ENCODE assay signal across 15 mouse cellular contexts in genomic region chr8:91355301-91355905, GRCm38 (mm10). TPM values are rescaled to one million over a fixed set of nuclear protein-coding genes. Genes with fewer than 3 reads are reported as not detected.
DNase-seq lines count a peak whose midpoint lies in the region; ATAC-seq and TF ChIP-seq lines count a peak whose summit lies in the region.
"Had no signal": no experiment of that assay in that cellular context is flagged by ENCODE, and none has a peak within 500 bp of the region (broad histone marks: within the 10 kb centered on the region; RNA-seq: fewer than 3 reads in every experiment).

No protein-coding gene starts in this region.

- POLR2A ChIA-PET in Patski (lab: Charles Lee): no interaction called here

- no peak for TF ChIP-seq CTCF in Patski (IDR thresholded peaks at IDR 0.05)

- H3K4me3 ChIP-seq in forebrain, embryonic 12.5 days (replicated peaks): no peak overlapping the region
- H3K4me3 ChIP-seq in hindbrain, embryonic 15.5 days: no peak overlapping the region
- H3K4me3 ChIP-seq in midbrain, embryonic 14.5 days (replicated peaks; ENCODE audit: low read depth, low read length): no peak overlapping the region
- H3K4me3 ChIP-seq: embryonic facial prominence, embryonic 12.5 days; liver, embryonic 12.5 days had no signal

- peak overlapping the region; percentile 43 for H3K27ac ChIP-seq in forebrain, embryonic 12.5 days
- H3K27ac ChIP-seq in hindbrain, embryonic 15.5 days (replicated peaks): peak overlapping the region; percentile 23
- H3K27ac ChIP-seq in midbrain, embryonic 14.5 days (replicated peaks; ENCODE audit: low read depth, low read length): peak overlapping the region; percentile 74
- H3K27ac ChIP-seq: embryonic facial prominence, embryonic 12.5 days; liver, embryonic 12.5 days had no signal

- H3K9me3 ChIP-seq in forebrain, embryonic 12.5 days: no peaks in the 10 kb centered on the region
- no peaks in the 10 kb centered on the region for H3K9me3 ChIP-seq in hindbrain, embryonic 15.5 days
- H3K9me3 ChIP-seq in midbrain, embryonic 14.5 days (ENCODE audit: control insufficient read depth, low read length): no peaks in the 10 kb centered on the region
- H3K9me3 ChIP-seq: embryonic facial prominence, embryonic 12.5 days; liver, embryonic 12.5 days had no signal

- no peak overlapping the region for H3K9ac ChIP-seq in forebrain, embryonic 12.5 days
- no peak overlapping the region for H3K9ac ChIP-seq in hindbrain, embryonic 15.5 days
- H3K9ac ChIP-seq in midbrain, embryonic 14.5 days (replicated peaks; ENCODE audit: low read length): peak overlapping the region; percentile 27; the same call in 1 of the 2 replicates
- H3K9ac ChIP-seq: embryonic facial prominence, embryonic 12.5 days; liver, embryonic 12.5 days had no signal

- no peaks in the 10 kb centered on the region for H3K27me3 ChIP-seq in Patski
- H3K27me3 ChIP-seq in forebrain, embryonic 12.5 days: peaks cover 18% of the 10 kb centered on the region
- no peaks in the 10 kb centered on the region for H3K27me3 ChIP-seq in hindbrain, embryonic 15.5 days
- H3K27me3 ChIP-seq in midbrain, embryonic 14.5 days (ENCODE audit: control insufficient read depth, insufficient read depth, low read length): no peaks in the 10 kb centered on the region
- H3K27me3 ChIP-seq: CH12.LX; embryonic facial prominence, embryonic 12.5 days; liver, embryonic 12.5 days had no signal

- CTCF ChIA-PET in Patski (lab: Charles Lee): interaction anchor here (1.0 to 1.8 kb wide), 2 partner anchors 9 to 17 kb away, joined by 3 to 8 read pairs; no protein-coding TSS in a partner anchor

- H3K4me1 ChIP-seq in forebrain, embryonic 12.5 days: peaks cover 25% of the 10 kb centered on the region
- peaks cover 37% of the 10 kb centered on the region for H3K4me1 ChIP-seq in hindbrain, embryonic 15.5 days (replicated peaks)
- peaks cover 21% of the 10 kb centered on the region for H3K4me1 ChIP-seq in midbrain, embryonic 14.5 days (ENCODE audit: control insufficient read depth, insufficient read depth, low read length)

- peak; percentile 18 for ATAC-seq in Patski
- peak; percentile 60 for ATAC-seq in forebrain, embryonic 12.5 days (ENCODE audit: low FRiP score)
- peak; percentile 12; the same call in 1 of the 2 replicates for ATAC-seq in hindbrain, embryonic 15.5 days (ENCODE audit: low FRiP score, low read depth)
- peak; percentile 55; the same call in 1 of the 2 replicates for ATAC-seq in midbrain, embryonic 14.5 days (ENCODE audit: low FRiP score, low TSS enrichment)
- ATAC-seq: liver, embryonic 12.5 days had no signal

- no peaks in the 10 kb centered on the region; the same call in 1 of the 2 replicates for H3K36me3 ChIP-seq in forebrain, embryonic 12.5 days (replicated peaks)
- H3K36me3 ChIP-seq in hindbrain, embryonic 15.5 days: no peaks in the 10 kb centered on the region
- no peaks in the 10 kb centered on the region for H3K36me3 ChIP-seq in midbrain, embryonic 14.5 days (ENCODE audit: control insufficient read depth, insufficient read depth, low read length)
- H3K36me3 ChIP-seq: embryonic facial prominence, embryonic 12.5 days had no signal

- 54% methylated on average over 10 of the region's 10 CpGs for WGBS in forebrain, embryonic 12.5 days
- WGBS in hindbrain, embryonic 15.5 days: 24% methylated on average over 10 of the region's 10 CpGs
- WGBS in midbrain, embryonic 14.5 days: 28% methylated on average over 10 of the region's 10 CpGs

- DNase-seq in Patski (ENCODE audit: low read depth, low spot score): no peak
- DNase-seq in midbrain, embryonic 14.5 days: peak; percentile 57
- DNase-seq in thymus, postnatal 10 days (ENCODE audit: low spot score in 2 of 2): no peak
- no peak for DNase-seq in cerebellum, adult 11-12 months
- DNase-seq in frontal cortex, postnatal 36 days (ENCODE audit: low spot score in 2 of 2): no peak
- DNase-seq: adrenal gland, adult 2 months; cerebellum, postnatal 14 days; heart, postnatal 10 days; layer of hippocampus, adult 9-11 months; right cerebral cortex, postnatal 4 days had no signal

- H3K4me2 ChIP-seq in forebrain, embryonic 12.5 days: peak overlapping the region; percentile 4; the same call in 1 of the 2 replicates
- H3K4me2 ChIP-seq in hindbrain, embryonic 15.5 days: peak overlapping the region; percentile 10; the same call in 1 of the 2 replicates
- H3K4me2 ChIP-seq in midbrain, embryonic 14.5 days (ENCODE audit: low read length): peak overlapping the region; percentile 43
- H3K4me2 ChIP-seq: embryonic facial prominence, embryonic 12.5 days; liver, embryonic 12.5 days had no signal

- in situ Hi-C loops in Patski (cut with MboI; ENCODE audit: low pct_unique_long_range_greater_than_20kb): no loop called here

RNA-seq across cellular contexts. Expression of gene Fto, which starts 42.1 kb away (rescaled TPM):
- polyA plus RNA-seq in Patski (2021): 63.7 TPM
- 105 and 111 TPM in 2 replicates for polyA plus RNA-seq in forebrain, embryonic 12.5 days (2016; fragmentation: Nextera tagmentation; extraction: Ambion mirVana)
- 138 and 158 TPM in 2 replicates for polyA plus RNA-seq in hindbrain, embryonic 15.5 days (2015; fragmentation: Nextera tagmentation; extraction: Ambion mirVana)
- polyA plus RNA-seq in midbrain, embryonic 14.5 days (2014; fragmentation: Nextera tagmentation; extraction: Ambion mirVana): 105 and 161 TPM in 2 replicates

RNA-seq across cellular contexts. Expression of gene Rpgrip1l, which starts 42.3 kb away (rescaled TPM):
- 15.4 TPM for polyA plus RNA-seq in Patski (2021)
- polyA plus RNA-seq in forebrain, embryonic 12.5 days (2016; fragmentation: Nextera tagmentation; extraction: Ambion mirVana): 15.8 and 17.0 TPM in 2 replicates
- polyA plus RNA-seq in hindbrain, embryonic 15.5 days (2015; fragmentation: Nextera tagmentation; extraction: Ambion mirVana): 9.9 and 10.1 TPM in 2 replicates
- polyA plus RNA-seq in midbrain, embryonic 14.5 days (2014; fragmentation: Nextera tagmentation; extraction: Ambion mirVana): 13.7 and 18.8 TPM in 2 replicates

Comparison
In these comparisons a context has a peak if more than half of its experiments do, and no peak if none do; other contexts are left out.
1. H3K27ac ChIP-seq: peak in every context shown above with its lines; median percentile 74 in midbrain, embryonic 14.5 days; 43 in forebrain, embryonic 12.5 days; 23 in hindbrain, embryonic 15.5 days.